Mouse (Mus musculus) small intestine, adult 2 months (tissue): Measurements from ENCODE around the gene Fam3c. TPM values are rescaled to one million over a fixed set of nuclear protein-coding genes. Genes with fewer than 3 reads are reported as not detected.

Experiments used
- H3K27ac ChIP-seq: fragments of 200-500 bp; 2 replicates; pipeline ENCODE4 v1.5.1; 2012; ENCODE audit warnings: low read depth, low read length, control low read depth, inconsistent platforms; ENCODE audit not compliant: insufficient read depth
- H3K27me3 ChIP-seq: fragments of 200-500 bp; 2 replicates; pipeline ENCODE4 v1.6.1; 2012; ENCODE audit warnings: mild to moderate bottlenecking, moderate library complexity, low read length, inconsistent platforms; ENCODE audit not compliant: control insufficient read depth, insufficient read depth
- H3K36me3 ChIP-seq: fragments of 200-500 bp; 2 replicates; pipeline ENCODE4 v1.6.1; 2012; ENCODE audit warnings: mild to moderate bottlenecking, low read length, control low read depth, inconsistent platforms; ENCODE audit not compliant: control insufficient read depth, insufficient read depth
- H3K4me1 ChIP-seq: fragments of 200-500 bp; 2 replicates; pipeline ENCODE4 v1.6.1; 2012; ENCODE audit warnings: low read length, inconsistent platforms, mixed read lengths; ENCODE audit not compliant: control insufficient read depth, insufficient read depth, insufficient read length
- H3K4me3 ChIP-seq: fragments of 200-500 bp; 2 replicates; pipeline ENCODE4 v1.5.1; 2012; ENCODE audit warnings: low read depth, mild to moderate bottlenecking, control low read depth, inconsistent platforms, low read length, moderate library complexity
- CTCF ChIP-seq: fragments of 200-500 bp; IDR thresholded peaks from 2 replicates; pipeline ENCODE4 v1.5.1; 2012; ENCODE audit warnings: low read depth, mild to moderate bottlenecking, control low read depth, inconsistent platforms, low read length, moderate library complexity, mixed read lengths; ENCODE audit not compliant: insufficient replicate concordance, insufficient read length; ENCODE audit errors: extremely low read depth
- POLR2A ChIP-seq: fragments of 200-500 bp; IDR thresholded peaks from 2 replicates; pipeline ENCODE4 v1.6.1; 2012; ENCODE audit warnings: low read depth, mild to moderate bottlenecking, control low read depth, inconsistent platforms, low read length, moderate library complexity
- WGBS: fragments of 180-500 bp; shearing (Covaris S2); methylation state at CpG from one replicate; pipeline ENCODE4 v1.1.7; 2018; 5-methylcytosine and 5-hydroxymethylcytosine counted together
- polyA plus RNA-seq: library from polyadenylated mRNA; depleted of rRNA; stranded (reverse); fragments of >200 nt; gene quantifications from 2 replicates; pipeline ENCODE4 v1.2.3, GENCODE M21; 2012

Gene Fam3c
- polyA plus RNA-seq, 1 experiment: 4.3 TPM

GRCm38 (mm10) chr6:22330169-22330960, 25.7 kb downstream of the Fam3c start:
- WGBS: 24% methylated on average over 13 of the region's 13 CpGs
- TF ChIP-seq CTCF (no peak), POLR2A (no peak)
- Histone ChIP-seq H3K36me3 (peaks cover 9% of the 10 kb centered on the region), H3K4me1 (peaks cover 34% of the 10 kb centered on the region), H3K27me3 (no peaks in the 10 kb centered on the region), H3K27ac (peak overlapping the region; percentile 85), H3K4me3 (peak overlapping the region; percentile 3; the same call in 1 of the 2 replicates)

- peaks cover 34% of the 10 kb centered on the region for H3K4me1 ChIP-seq
- peaks cover 10% of the 10 kb centered on the region; the same call in 1 of the 2 replicates for H3K36me3 ChIP-seq
- H3K4me3 ChIP-seq: no peak overlapping the region
- H3K27ac ChIP-seq: peak overlapping the region; percentile 100
- TF ChIP-seq CTCF (no peak), POLR2A (no peak)
- no peaks in the 10 kb centered on the region for H3K27me3 ChIP-seq
- WGBS: 70% methylated on average over 8 of the region's 8 CpGs
These were observed 28.1 kb downstream of the Fam3c start for GRCm38 (mm10) chr6:22327931-22328330.

- H3K27me3 ChIP-seq: no peaks in the 10 kb centered on the region
- H3K36me3 ChIP-seq: peaks cover 14% of the 10 kb centered on the region
- peaks cover 31% of the 10 kb centered on the region for H3K4me1 ChIP-seq
- no peak for TF ChIP-seq POLR2A
- TF ChIP-seq CTCF: no peak
- H3K4me3 ChIP-seq: no peak overlapping the region
- 24% methylated on average over 4 of the region's 4 CpGs for WGBS
- peak overlapping the region; percentile 100 for H3K27ac ChIP-seq
These were observed 29.0 kb downstream of the Fam3c start for GRCm38 (mm10) chr6:22327091-22327490.

- no peak for TF ChIP-seq POLR2A
- TF ChIP-seq CTCF: no peak
- Histone ChIP-seq H3K36me3 (peaks cover 20% of the 10 kb centered on the region), H3K27ac (peak overlapping the region; percentile 100), H3K4me3 (no peak overlapping the region), H3K27me3 (no peaks in the 10 kb centered on the region), H3K4me1 (peaks cover 26% of the 10 kb centered on the region)
- 62% methylated on average over 4 of the region's 4 CpGs for WGBS
These were observed 29.8 kb downstream of the Fam3c start for GRCm38 (mm10) chr6:22326289-22326688.

GRCm38 (mm10) chr6:22325364-22326072, 30.5 kb downstream of the Fam3c start:
- H3K36me3 ChIP-seq: peaks cover 23% of the 10 kb centered on the region
- 51% methylated on average over 13 of the region's 13 CpGs for WGBS
- H3K27me3 ChIP-seq: no peaks in the 10 kb centered on the region
- H3K4me3 ChIP-seq: no peak overlapping the region
- peak; percentile 95 for TF ChIP-seq CTCF
- no peak for TF ChIP-seq POLR2A
- peaks cover 22% of the 10 kb centered on the region for H3K4me1 ChIP-seq
- H3K27ac ChIP-seq: peak overlapping the region; percentile 76; the same call in 1 of the 2 replicates

- Histone ChIP-seq H3K36me3 (peaks cover 3% of the 10 kb centered on the region; the same call in 1 of the 2 replicates), H3K27ac (no peak overlapping the region), H3K4me3 (no peak overlapping the region), H3K27me3 (peaks cover 4% of the 10 kb centered on the region; the same call in 1 of the 2 replicates), H3K4me1 (no peaks in the 10 kb centered on the region)
- 61% methylated on average over 14 of the region's 14 CpGs for WGBS
- no peak for TF ChIP-seq POLR2A
These were observed 58.0 kb downstream of the Fam3c start for GRCm38 (mm10) chr6:22298059-22298458.

GRCm38 (mm10) chr6:22297028-22297427, 59.0 kb downstream of the Fam3c start:
- Histone ChIP-seq H3K27ac (no peak overlapping the region), H3K4me1 (no peaks in the 10 kb centered on the region), H3K27me3 (peaks cover 5% of the 10 kb centered on the region), H3K4me3 (no peak overlapping the region), H3K36me3 (no peaks in the 10 kb centered on the region)
- WGBS: 73% methylated on average over 6 of the region's 6 CpGs
- TF ChIP-seq CTCF (no peak), POLR2A (no peak)
